Mouse (Mus musculus) bone marrow macrophage, adult 2 months (primary cell): ENCODE data around the gene Pebp1. TPM values are rescaled to one million over a fixed set of nuclear protein-coding genes. Genes with fewer than 3 reads are reported as not detected.

Experiments
- H3K27ac ChIP-seq: 2 replicates; pipeline ENCODE4 v1.5.1; 2012; ENCODE audit warnings: low read depth, low read length; ENCODE audit not compliant: insufficient read depth
- H3K4me1 ChIP-seq: 2 replicates; pipeline ENCODE4 v1.6.1; 2012; ENCODE audit warnings: low read length; ENCODE audit not compliant: control insufficient read depth, insufficient read depth
- H3K4me3 ChIP-seq: 2 replicates; pipeline ENCODE4 v1.5.1; 2012; ENCODE audit warnings: mild to moderate bottlenecking, low read length, moderate library complexity; ENCODE audit not compliant: insufficient read depth
- CTCF ChIP-seq: IDR thresholded peaks from 2 replicates; pipeline ENCODE4 v1.5.1; 2012; ENCODE audit warnings: low read depth, mild to moderate bottlenecking, low read length, moderate library complexity
- POLR2A ChIP-seq: IDR thresholded peaks from 2 replicates; pipeline ENCODE4 v1.6.1; 2012; ENCODE audit warnings: mild to moderate bottlenecking, low read depth, low read length, borderline replicate concordance
- polyA plus RNA-seq: library from polyadenylated mRNA; stranded (reverse); fragments of >200 nt; gene quantifications from 2 replicates; pipeline ENCODE4 v1.2.4, GENCODE M21; 2012; ENCODE audit not compliant: missing spikeins, insufficient read depth, insufficient read length

The Pebp1 gene
- polyA plus RNA-seq, 1 experiment, result 104 TPM

- Histone ChIP-seq H3K4me1 (no peaks in the 10 kb centered on the region), H3K4me3 (no peak overlapping the region), H3K27ac (no peak overlapping the region)
- TF ChIP-seq POLR2A (no peak), CTCF (no peak)
These were observed 45.4 kb downstream of the Pebp1 start for GRCm38 (mm10) chr5:117241935-117242531.

DNA sequence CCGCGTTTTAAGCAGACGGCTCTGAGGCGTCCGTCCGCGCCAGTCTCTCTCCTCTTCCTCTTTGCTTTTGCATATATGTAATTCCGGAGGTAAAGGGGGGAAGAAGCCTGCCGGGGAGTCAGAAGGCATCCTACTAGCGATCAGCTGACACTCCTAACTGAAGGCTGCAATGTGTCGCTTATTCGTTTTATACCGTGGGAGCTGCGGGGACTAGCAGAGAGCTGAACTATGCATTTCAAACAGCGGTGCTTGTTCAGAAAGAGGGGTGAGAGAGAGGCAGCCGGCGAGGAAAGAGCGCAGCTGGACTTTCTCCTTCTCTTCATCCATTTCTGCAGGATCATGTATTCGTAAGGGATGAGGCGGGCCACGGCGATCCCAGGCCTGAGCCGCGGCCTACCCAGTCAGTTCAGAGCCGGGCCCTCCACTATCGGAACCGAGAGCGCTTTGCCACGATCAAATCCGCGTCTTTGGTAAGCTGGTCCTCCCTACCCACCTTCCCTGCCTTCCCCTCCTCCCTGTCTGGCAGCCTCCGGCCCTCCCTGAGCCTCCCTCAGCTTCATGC is 46.6 kb downstream of the Pebp1 start:
- no peak overlapping the region for H3K4me3 ChIP-seq
- H3K27ac ChIP-seq, result no peak overlapping the region
- TF ChIP-seq CTCF (no peak), POLR2A (no peak)
- no peaks in the 10 kb centered on the region for H3K4me1 ChIP-seq

DNA sequence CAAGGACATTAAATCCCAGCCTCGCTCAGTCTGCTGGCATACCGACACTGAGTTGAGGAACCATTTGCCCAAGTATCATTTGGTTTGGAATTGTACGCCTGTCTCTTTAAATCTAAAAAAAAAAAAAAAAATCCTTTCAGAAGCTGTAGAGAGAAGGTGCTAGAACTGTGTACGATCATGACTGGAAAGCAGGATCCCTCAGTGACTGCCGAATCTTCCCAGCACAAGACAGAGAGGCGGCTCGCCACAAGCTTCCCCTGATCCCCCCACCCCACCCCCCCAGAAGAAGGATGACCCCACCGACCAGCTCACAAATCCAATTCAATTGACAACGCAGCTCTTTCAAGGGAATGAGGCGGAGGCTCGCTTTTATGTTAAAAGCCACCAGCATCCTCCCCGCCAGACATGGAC is 47.1 kb downstream of the Pebp1 start:
- H3K4me3 ChIP-seq, result no peak overlapping the region
- no peak for TF ChIP-seq POLR2A
- TF ChIP-seq CTCF, result no peak
- H3K4me1 ChIP-seq, result no peaks in the 10 kb centered on the region
- no peak overlapping the region for H3K27ac ChIP-seq

GRCm38 (mm10) chr5:117239106-117239505 is 48.3 kb downstream of the Pebp1 start:
- no peaks in the 10 kb centered on the region for H3K4me1 ChIP-seq
- H3K4me3 ChIP-seq, result no peak overlapping the region
- H3K27ac ChIP-seq, result no peak overlapping the region
- TF ChIP-seq CTCF, result no peak
- no peak for TF ChIP-seq POLR2A

DNA sequence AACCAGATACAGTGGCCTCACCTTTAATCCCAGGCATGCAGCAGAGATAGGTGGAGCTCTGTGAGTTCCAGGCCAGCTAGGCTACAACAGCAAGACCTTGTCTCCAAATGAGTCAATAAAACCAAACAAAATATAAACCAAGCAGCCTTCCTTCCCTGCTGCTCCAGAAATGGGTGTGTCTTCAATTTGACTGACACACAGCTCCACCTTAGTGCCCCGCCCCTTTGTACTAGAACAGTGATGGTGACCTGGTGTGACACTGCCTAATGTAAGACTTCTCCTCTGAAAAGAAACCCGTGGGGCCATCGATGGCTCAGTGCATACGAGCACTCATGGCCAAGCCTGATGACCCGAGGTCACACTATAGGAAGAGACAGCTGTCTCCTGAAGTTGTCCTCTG is 50.9 kb downstream of the Pebp1 start:
- TF ChIP-seq POLR2A, result no peak
- TF ChIP-seq CTCF, result no peak
- no peaks in the 10 kb centered on the region for H3K4me1 ChIP-seq
- H3K4me3 ChIP-seq, result no peak overlapping the region
- H3K27ac ChIP-seq, result no peak overlapping the region

Other genes starting within 250 kb of the Pebp1 start
- 50.7 and 51.4 TPM in 2 replicates for gene Suds3, start 171.5 kb downstream of the Pebp1 start, polyA plus RNA-seq
- gene Taok3, start 167.5 kb downstream of the Pebp1 start, polyA plus RNA-seq, result 110 and 112 TPM in 2 replicates
- gene Vsig10, start 31.5 kb upstream of the Pebp1 start, polyA plus RNA-seq, result 1.4 and 2.3 TPM in 2 replicates
- gene Wsb2, start 69.7 kb upstream of the Pebp1 start, polyA plus RNA-seq, result 45.4 and 47.3 TPM in 2 replicates
- gene Rfc5, start 101.4 kb upstream of the Pebp1 start, polyA plus RNA-seq, result 16.9 and 27.2 TPM in 2 replicates
- 0.28 and 0.32 TPM in 2 replicates for gene Ksr2, start 126.4 kb upstream of the Pebp1 start, polyA plus RNA-seq